Comparison of ENCODE assay signal across 11 mouse cellular contexts in genomic region chr1:88949911-88950310, GRCm38 (mm10).
"Had no signal": no experiment of that assay in that cellular context is flagged by ENCODE, and none has a peak within 500 bp of the region (broad histone marks: within the 10 kb centered on the region; RNA-seq: fewer than 3 reads in every experiment).

No protein-coding gene starts in this region.

- H3K4me3 ChIP-seq: layer of hippocampus, adult 2 months; limb, embryonic 12.5 days; midbrain, embryonic 12.5 days had no signal

- H3K9ac ChIP-seq: limb, embryonic 12.5 days; liver, embryonic 14.5 days; midbrain, embryonic 12.5 days had no signal

- H3K27me3 ChIP-seq: limb, embryonic 12.5 days had no signal

- H3K4me1 ChIP-seq: limb, embryonic 12.5 days; midbrain, embryonic 12.5 days had no signal

- ATAC-seq: midbrain, embryonic 16.5 days had no signal

- H3K27ac ChIP-seq: layer of hippocampus, adult 2 months; limb, embryonic 12.5 days; liver, embryonic 14.5 days; midbrain, embryonic 12.5 days; stomach, postnatal 0 days had no signal

- H3K4me2 ChIP-seq: limb, embryonic 12.5 days; midbrain, embryonic 12.5 days had no signal

- DNase-seq: kidney, postnatal 4 days; liver; lung, adult 18-20 months; right cerebral cortex, postnatal 25 days; thymus, postnatal 4 days had no signal

- H3K36me3 ChIP-seq: limb, embryonic 12.5 days; midbrain, embryonic 12.5 days had no signal
